Mouse (Mus musculus): Measurements from ENCODE around the gene Creb3l2.

Gene Creb3l2

DNA sequence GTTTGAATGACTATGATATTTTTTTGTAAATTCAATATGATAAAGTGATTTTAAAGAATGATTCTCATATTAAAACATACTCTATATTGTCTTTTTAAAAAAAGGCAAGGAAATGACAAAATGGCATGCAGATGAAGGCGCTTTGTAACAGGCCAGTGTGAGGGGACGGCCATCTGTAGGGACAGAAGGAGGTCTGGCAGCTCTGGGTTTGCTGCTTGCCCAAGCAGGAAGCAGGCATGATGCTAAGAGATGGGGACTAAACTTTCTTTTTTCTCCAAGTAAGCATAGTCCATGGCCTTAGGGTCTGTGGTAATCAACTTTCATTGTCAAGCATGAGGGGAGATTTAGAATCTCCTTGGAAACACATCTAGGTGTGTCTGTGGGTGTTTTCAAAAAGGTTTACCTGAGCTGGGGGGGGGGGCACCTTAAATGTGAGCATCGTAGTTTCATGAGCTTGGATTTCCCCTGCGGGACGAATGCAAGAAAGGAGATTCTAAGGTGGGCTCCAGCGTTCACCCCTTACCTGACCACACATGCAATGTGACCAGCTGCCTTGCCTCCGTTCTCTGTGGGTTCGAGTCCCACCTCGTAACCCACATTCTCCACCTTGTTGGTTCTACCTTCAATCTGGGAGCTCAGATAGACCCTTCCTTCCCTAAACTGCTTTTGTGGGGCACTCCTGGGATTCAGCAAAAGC lies 115.9 kb downstream of the Creb3l2 start:
- no peak for DNase-seq (ENCODE audit: low read depth)

- no peak for DNase-seq (ENCODE audit: low read depth)
Measured at GRCm38 (mm10) chr6:37325076-37325475, 116.9 kb downstream of the Creb3l2 start.

DNA sequence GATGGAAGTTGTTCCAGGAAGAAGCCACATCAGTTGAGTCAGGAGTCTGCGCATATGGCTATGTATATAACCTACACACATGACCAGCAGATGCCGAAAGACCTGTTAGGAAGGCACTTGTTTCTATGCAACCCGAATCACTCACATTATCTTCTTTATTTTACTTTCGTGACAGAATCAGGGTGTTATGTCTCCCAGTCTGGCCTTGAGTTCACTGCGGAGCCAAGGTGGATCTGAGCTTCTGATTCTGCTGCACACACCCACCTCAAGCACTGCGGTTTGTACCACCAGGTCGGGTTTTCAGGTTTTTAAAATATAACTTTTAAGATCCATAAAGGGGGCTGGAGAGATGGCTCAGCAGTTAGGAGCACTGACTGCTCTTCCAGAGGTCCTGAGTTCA lies 119.3 kb downstream of the Creb3l2 start:
- DNase-seq (ENCODE audit: low read depth), result no peak

DNA sequence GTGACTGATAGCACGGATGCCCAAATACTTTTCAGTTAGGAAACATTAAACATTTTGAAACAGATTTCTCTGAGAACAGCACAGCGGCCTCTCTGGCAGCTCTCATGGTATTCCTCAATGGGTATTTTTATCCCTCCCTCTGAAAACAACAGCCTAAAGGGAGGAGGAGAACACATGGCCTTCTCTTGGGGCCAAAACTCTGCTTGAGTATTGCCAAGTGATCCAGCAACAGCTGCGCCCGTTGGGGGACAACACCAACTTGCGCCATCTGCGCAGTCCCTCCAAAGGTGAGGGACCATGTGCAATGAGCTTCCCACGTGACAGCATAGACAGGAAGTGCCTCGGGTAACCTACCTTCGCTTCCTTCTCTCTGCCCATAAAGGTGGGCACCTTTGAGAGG lies 119.9 kb downstream of the Creb3l2 start:
- DNase-seq (ENCODE audit: low read depth), result no peak

DNA sequence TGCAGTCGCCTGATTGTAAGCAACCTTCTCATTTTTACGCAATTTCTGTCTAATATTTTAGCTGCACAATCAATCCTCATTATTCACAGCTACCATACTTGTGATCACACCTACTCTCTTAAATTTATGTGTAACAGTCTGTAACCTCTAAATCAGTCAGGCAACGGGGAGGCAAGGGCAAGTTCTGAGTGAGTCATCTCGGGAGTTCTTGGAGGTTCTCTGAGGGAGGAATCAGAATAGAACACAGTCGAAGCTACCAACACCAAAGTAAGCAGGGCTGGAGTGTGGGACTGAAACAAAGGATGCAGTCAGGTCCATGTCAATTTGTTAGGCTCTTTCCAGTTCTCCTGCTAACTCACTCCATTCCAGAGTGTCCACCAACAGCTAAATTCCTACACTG lies 124.0 kb downstream of the Creb3l2 start:
- no peak for DNase-seq (ENCODE audit: low read depth)

- no peak for DNase-seq (ENCODE audit: low read depth)
Measured at GRCm38 (mm10) chr6:37315440-37315839, 126.5 kb downstream of the Creb3l2 start.

DNA sequence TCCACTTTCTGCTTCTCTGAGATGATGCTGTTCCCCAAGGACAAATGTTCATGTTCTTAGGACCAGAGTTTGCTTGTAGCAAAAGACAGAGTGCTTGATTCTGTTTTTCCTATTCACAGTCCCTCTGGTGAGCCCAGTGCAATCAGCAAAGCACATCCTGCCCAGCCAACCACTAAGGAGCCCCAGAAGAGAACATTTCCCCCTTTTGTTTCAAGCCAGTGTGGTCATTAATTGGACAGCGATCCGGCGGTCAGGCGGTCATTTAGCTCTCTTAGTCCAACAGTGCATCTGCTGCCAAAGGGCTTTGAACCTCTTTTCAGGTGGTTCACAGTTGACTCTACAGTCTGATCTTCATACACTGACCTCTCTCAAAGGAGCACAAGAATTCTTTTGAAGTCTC lies 131.3 kb downstream of the Creb3l2 start:
- no peak for DNase-seq (ENCODE audit: low read depth)

DNA sequence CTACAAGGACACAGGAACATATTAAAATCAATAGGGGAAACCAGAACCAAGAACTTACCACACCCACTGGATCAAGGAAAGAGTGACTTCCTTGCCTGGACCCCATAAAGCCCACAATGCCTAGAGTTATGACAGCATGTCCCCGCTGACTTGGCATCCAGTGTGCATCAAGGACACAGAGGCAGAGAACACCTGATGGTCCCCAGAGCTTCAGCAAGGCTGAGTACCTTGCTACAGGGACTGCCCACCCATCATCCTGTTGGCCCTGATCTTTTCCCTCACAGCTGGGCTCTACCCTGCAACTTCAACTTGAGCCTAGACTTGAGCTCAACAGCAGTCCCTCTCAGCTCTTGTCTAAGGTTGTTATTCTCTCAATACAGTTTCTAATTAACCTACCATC lies 135.3 kb downstream of the Creb3l2 start:
- no peak for DNase-seq (ENCODE audit: low read depth)

DNA sequence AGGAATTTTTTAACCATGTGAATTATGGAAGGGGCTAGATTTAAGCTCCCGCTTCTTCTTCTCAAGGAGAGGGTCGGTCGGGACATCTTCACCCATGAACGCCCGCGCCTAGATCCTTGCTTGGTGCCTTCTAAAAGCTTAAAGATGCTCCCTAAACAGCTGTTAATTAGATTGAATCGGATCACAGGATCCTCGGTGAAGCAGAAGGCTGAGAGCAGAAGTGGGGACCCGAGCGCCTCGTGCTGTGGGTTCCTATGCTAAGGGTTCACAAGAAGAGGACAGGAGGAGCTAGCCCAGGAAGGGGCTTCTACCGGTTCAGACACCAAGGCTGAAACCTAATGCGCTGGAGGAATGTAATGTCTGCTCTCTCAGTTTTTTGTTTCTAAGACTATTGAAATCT lies 141.5 kb downstream of the Creb3l2 start:
- no peak for DNase-seq (ENCODE audit: low read depth)

DNA sequence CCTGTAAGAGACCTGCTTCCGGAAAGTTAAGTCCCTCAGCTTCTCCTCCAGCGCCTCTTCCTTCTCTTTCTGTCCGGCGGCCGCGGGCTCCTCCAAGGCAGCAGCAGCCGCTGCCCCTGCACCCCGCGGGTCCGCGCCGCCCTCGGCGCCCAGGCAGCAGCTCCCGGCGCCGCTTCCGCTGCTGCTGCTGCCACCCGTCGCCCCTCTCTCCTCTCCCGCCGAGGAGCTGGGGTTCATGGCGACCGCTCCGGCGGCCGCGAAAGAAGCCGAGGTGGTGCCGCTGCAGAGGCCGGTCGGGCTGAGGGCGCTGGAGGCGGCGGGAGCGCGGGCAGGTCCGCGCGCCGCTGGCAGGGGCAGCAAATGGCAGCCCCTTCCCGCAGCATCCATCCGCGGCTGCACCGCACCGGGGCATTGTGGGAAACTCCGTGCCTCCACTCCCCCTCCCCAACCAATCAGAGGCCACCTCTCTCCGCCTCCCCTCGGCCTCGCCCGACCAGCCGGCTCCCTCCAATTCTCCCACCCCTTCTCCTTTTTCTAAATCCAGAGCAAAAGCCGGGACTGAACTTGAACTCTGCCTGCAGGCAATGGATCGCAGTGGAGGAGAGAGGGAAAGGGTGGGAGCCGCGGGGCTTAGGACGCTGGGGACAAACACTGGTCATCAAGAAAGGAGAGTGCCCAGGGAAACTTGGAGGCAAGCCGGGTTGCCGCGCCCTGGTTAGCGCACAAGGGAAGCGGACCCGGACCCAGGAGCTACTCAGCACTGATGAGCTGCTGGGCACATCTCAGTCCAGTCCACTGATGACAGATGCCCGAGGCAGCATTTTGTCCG lies 142.2 kb downstream of the Creb3l2 start, which contains the start of gene Dgki:
Gene Dgki (minus strand): TSS at position 623 of the 829 bp plus-strand sequence.
- DNase-seq (ENCODE audit: low read depth), result no peak

DNA sequence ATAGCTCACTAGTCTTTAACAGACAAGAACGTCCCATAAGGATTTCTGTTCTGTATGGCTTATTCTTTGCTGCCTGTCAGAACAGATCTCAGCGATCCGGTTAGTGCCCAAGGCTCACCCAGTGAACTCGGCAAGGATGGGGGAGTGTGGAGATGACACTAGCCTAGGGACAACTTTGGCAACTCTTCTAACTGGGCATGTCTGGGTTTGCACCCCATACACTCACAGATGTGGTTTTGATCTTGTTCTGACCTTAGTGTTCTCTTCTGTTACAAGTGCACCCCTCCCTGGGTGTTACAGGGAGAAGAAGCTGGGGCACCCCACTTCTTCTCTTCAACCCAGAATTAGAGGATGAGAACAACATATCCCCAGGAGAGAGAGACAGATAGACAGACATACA lies 143.0 kb downstream of the Creb3l2 start:
- DNase-seq (ENCODE audit: low read depth), result no peak

- no peak for DNase-seq (ENCODE audit: low read depth)
Measured at GRCm38 (mm10) chr6:37297744-37298482, 144.0 kb downstream of the Creb3l2 start.

GRCm38 (mm10) chr6:37292068-37292467 lies 149.9 kb downstream of the Creb3l2 start:
- no peak for DNase-seq (ENCODE audit: low read depth)

- DNase-seq (ENCODE audit: low read depth), result no peak
Measured at GRCm38 (mm10) chr6:37291171-37291570, 150.8 kb downstream of the Creb3l2 start.

- no peak for DNase-seq (ENCODE audit: low read depth)
Measured at GRCm38 (mm10) chr6:37290691-37291090, 151.3 kb downstream of the Creb3l2 start.

DNA sequence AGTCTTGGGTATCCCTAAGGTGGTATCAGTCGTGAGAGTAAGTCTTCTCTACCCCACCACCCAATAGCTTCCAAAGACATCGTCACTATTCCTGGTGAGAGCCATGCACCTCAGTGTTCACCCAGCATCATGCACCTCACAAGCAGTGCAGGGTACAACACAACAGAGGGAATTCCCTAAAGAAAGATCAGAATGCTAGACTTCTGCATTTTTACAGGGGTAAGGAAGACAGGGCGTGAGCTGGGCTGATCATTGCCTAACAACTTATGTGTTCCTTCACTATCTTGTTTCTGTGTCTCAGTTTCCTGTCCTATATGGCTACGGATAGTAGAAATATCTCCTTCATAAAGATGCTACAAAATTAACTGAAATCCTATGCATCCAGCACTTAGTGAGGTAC lies 155.8 kb downstream of the Creb3l2 start:
- DNase-seq (ENCODE audit: low read depth), result no peak

- no peak for DNase-seq (ENCODE audit: low read depth)
Measured at GRCm38 (mm10) chr6:37284879-37285278, 157.1 kb downstream of the Creb3l2 start.

DNA sequence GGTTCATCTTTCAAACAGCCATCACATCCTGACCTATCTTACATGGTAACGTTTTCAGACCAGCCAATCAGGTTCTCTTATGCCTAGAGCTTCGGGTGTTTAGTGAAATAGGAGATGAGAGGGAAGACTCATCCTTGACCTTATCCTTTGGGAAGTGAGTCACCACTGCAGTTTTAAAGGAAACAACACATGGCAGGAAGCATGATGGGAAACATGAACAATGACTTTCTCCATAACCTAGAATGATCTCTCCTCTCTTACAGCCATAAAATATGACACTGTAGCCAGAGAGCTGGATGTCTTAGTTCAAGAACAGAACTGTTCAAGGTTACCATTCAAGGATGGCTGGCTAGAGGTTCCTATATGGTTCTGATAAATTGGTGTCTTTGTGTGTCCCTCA lies 158.6 kb downstream of the Creb3l2 start:
- no peak for DNase-seq (ENCODE audit: low read depth)

DNA sequence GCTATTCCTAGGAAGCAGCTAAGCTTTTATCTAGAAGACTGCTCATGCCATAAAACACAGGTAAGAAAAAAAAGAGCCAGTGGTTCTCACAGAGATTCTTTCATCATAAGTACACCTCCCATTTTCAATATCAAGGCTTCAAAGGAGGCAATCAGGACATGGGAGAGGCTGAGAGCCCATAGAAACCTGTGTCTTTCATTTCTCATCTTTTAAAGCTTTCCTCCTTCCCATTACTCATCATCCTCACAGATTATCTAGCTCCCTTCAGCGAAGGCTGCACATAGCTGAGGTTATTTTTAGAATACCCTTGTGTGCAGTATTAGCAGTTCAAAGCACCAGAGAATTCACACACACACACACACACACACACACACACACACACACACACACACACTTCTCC lies 159.3 kb downstream of the Creb3l2 start:
- no peak for DNase-seq (ENCODE audit: low read depth)

Data from naive thymus-derived CD4-positive, alpha-beta T cell, adult 2 months (primary cell).